Mouse (Mus musculus): ENCODE data around the gene Pex10. TPM values are rescaled to one million over a fixed set of nuclear protein-coding genes. Genes with fewer than 3 reads are reported as not detected.

Pex10 gene
- polyA plus RNA-seq (2015; fragmentation: Nextera tagmentation; extraction: Ambion mirVana): 16.6 and 16.8 TPM in 2 replicates

DNA sequence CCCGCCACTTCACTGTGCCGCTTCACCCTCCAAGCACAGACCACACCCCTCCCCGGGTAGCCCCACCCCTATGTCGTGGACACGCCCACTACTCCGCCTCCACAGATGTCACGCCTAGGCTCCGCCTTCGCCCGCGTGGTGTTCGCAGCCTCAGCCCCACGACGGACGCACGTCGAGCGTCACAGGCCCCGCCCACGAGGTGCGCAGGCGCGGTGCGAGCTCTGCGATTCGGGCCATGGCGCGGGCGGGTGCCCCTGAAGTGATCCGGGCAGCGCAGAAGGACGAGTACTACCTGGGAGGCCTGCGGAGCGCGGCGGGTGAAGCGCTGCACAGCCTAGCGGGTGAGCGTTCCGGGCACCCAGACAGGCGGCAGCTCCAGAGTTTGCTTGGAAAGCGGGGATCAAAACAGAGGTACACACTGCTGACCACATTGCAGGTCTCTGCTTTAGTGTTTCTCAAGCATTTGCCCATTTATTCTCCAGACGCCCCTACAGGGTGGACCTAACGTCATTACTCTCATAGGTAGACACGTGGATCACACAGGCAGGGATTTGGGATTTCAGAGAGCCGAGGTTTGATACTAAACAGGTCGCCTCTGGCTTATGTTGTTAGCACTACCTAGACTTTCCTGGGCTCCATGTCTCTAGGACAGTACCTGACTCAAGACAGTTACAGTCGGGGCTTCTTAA, at the start of gene Pex10:
Gene Pex10 (plus strand): TSS at position 183 of the 689 bp plus-strand sequence.
- Histone ChIP-seq H3K4me2 (peak within 1 kb of the TSS; percentile 85), H3K27ac (replicated peaks) (peak within 1 kb of the TSS; percentile 84), H3K9me3 (no peaks in the 10 kb centered on the region), H3K4me3 (peak within 1 kb of the TSS; percentile 77), H3K27me3 (replicated peaks) (peaks cover 21% of the 10 kb centered on the region; the same call in 1 of the 2 replicates), H3K36me3 (peaks cover 39% of the 10 kb centered on the region), H3K4me1 (peaks cover 22% of the 10 kb centered on the region), H3K9ac (peak within 1 kb of the TSS; percentile 92)
- ATAC-seq (ENCODE audit: extremely low read depth, insufficient number of reproducible peaks, low FRiP score, low TSS enrichment): peak; percentile 93
- WGBS: 2% methylated on average over 48 of the region's 48 CpGs

DNA sequence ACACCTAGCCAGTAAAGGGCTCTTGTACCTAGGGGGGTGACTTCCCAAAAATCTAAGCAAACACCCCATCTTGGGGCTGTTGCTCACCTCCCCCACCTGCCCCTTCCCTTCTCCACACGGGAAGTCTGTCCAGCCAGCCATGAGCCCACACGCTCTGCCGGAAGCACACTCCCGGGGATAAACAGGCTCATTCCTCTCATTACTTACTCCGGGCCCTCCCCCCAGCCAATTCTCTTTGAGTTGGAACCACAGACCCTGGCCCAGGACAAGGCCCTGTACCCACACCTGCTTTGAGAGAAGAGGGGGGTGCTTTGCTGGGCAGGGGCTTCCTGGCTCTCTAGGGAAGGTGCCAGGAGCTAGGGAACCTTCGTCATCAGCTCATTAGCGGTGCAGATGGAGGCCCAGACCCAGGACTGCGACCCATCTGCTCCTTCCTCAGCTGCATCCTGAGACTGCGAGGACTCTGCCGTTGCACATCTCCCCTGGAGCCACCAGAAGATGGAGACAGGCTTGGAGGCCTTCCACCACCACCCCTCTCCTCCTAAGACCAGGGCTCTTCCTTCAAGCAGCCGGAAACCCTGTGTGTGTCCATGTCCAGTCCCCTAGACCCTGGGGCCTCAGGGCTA, 49.5 kb upstream of the Pex10 start:
- peaks cover 85% of the 10 kb centered on the region for H3K27me3 ChIP-seq (replicated peaks)
- WGBS: 66% methylated on average over 11 of the region's 11 CpGs

DNA sequence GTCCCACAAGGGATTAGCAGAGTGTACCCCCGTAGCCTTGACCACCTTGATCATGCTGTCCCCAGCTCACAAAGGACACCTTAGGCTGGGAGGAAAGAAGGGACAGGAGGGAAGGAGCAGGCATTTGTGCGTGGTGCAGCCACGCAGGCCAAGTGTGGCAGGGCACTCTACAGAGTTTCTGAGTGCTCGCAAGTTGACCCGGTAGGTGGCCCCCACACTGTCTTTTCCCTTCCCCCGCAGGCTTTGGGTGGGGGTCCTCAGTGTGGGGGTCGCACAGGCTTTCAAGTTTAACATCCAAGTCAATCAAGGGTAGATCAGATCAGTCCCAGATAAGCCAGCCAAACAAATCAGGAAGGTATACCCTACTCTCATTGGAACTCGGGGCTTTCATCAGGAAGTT, 48.8 kb upstream of the Pex10 start:
- WGBS: 55% methylated on average over 8 of the region's 8 CpGs
- no peak for ATAC-seq (ENCODE audit: extremely low read depth, insufficient number of reproducible peaks, low FRiP score, low TSS enrichment)
- H3K4me1 ChIP-seq: peaks cover 10% of the 10 kb centered on the region
- no peak overlapping the region for H3K4me3 ChIP-seq
- H3K27ac ChIP-seq (replicated peaks): no peak overlapping the region
- H3K36me3 ChIP-seq: no peaks in the 10 kb centered on the region
- H3K4me2 ChIP-seq: no peak overlapping the region
- peaks cover 82% of the 10 kb centered on the region for H3K27me3 ChIP-seq (replicated peaks)
- H3K9ac ChIP-seq: no peak overlapping the region
- no peaks in the 10 kb centered on the region for H3K9me3 ChIP-seq

More for the DNA sequence above, 49.5 kb upstream of the Pex10 start:
- Histone ChIP-seq H3K27ac (replicated peaks) (no peak overlapping the region), H3K4me2 (no peak overlapping the region), H3K4me1 (peaks cover 10% of the 10 kb centered on the region), H3K9me3 (no peaks in the 10 kb centered on the region), H3K36me3 (no peaks in the 10 kb centered on the region), H3K9ac (no peak overlapping the region), H3K4me3 (no peak overlapping the region)
- ATAC-seq (ENCODE audit: extremely low read depth, insufficient number of reproducible peaks, low FRiP score, low TSS enrichment): no peak

DNA sequence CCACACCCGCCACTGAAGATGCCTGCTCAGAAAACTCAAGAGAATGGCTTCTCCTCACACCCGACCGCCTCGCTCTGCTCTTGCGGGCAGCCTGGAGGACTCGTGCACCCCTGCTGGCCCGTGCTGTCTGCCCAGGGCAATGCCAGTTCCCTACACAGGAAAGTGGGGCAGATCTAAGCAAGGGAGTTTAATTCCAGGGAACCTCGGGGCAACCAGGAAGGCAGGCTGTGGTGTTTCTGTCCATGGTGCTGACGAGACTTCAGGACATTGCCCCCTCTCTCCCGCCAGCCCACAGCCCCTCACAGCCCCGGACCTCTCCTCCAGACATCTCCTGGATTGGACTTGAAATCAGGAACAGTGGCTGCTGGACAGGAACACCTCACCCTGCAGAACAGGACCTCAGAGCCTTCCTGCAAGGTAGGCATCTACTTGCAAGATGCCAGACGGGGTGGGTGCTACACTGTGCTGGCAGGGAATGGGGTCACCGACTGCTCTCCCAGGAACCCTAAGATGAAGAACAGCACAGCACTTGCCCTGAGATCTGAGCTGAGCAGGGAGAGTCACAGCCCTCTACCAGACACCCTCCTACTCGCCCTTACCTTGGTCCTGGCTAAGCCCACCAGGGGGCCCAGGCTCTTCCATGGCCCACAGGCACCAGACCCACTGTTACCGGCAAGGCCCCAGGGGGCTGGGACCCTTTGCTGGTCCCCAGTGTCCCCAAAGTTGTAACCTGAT, 48.0 kb upstream of the Pex10 start:
- Histone ChIP-seq H3K27me3 (replicated peaks) (peaks cover 77% of the 10 kb centered on the region), H3K9ac (no peak overlapping the region), H3K4me1 (peaks cover 10% of the 10 kb centered on the region), H3K4me3 (no peak overlapping the region), H3K9me3 (no peaks in the 10 kb centered on the region), H3K36me3 (no peaks in the 10 kb centered on the region), H3K27ac (replicated peaks) (no peak overlapping the region), H3K4me2 (no peak overlapping the region)
- 0 out of 2 replicates have a peak, but pooled peaks have one; percentile 8 for ATAC-seq (ENCODE audit: extremely low read depth, insufficient number of reproducible peaks, low FRiP score, low TSS enrichment)
- WGBS: 6% methylated on average over 15 of the region's 15 CpGs

DNA sequence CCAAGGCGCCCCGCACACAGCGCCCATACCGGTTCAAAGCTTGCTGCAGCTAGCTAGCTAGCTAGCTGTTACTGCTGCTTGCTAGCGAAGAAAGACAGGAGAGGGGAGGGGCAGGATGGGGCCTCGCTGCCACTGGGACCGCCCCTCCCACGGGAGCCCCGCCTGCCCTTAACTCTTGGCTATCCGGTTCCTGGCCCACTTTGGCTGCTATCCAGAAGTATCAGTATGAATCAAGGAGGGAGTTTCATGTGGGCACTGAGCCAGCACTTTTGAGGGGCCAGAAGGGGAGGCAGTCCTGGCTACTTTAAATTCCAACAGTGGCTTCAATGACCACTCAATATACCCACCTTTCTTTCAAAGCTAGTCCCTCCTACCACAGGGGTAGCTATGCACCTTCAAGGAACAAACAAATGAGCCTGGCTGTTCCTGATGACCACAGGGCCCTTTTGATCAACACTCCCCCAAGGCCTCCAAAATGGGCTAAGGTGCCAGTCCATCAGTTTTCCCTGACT, 47.4 kb upstream of the Pex10 start:
- peaks cover 78% of the 10 kb centered on the region for H3K27me3 ChIP-seq (replicated peaks)
- H3K9ac ChIP-seq: no peak overlapping the region
- H3K4me3 ChIP-seq: no peak overlapping the region
- WGBS: 1% methylated on average over 10 of the region's 10 CpGs
- H3K27ac ChIP-seq (replicated peaks): no peak overlapping the region
- H3K9me3 ChIP-seq: no peaks in the 10 kb centered on the region
- peaks cover 10% of the 10 kb centered on the region for H3K4me1 ChIP-seq
- H3K36me3 ChIP-seq: no peaks in the 10 kb centered on the region
- H3K4me2 ChIP-seq: no peak overlapping the region
- ATAC-seq (ENCODE audit: extremely low read depth, insufficient number of reproducible peaks, low FRiP score, low TSS enrichment): no peak

DNA sequence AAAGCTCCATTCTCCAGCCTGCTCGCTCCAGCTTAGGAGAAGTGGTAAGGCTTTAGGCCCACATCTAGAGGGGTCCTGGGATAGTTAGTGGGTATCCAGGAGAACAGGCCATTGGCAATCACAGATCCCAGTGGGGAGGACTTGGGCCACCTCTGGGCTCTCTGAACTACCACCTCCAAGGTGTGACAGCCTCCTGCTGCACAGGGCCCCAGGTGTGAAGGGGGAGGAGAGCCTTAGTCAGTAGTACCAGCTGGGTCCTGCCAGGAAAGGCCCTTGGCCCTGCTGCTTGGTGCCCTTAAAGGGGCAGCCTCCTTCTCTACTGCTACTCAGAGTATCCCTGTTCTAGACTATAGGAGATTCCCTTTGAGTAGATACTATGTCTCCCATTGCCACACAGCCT, 46.7 kb upstream of the Pex10 start:
- ATAC-seq (ENCODE audit: extremely low read depth, insufficient number of reproducible peaks, low FRiP score, low TSS enrichment): no peak
- H3K27me3 ChIP-seq (replicated peaks): peaks cover 74% of the 10 kb centered on the region
- H3K9ac ChIP-seq: no peak overlapping the region
- H3K4me2 ChIP-seq: no peak overlapping the region
- H3K4me3 ChIP-seq: no peak overlapping the region
- no peak overlapping the region for H3K27ac ChIP-seq (replicated peaks)
- peaks cover 10% of the 10 kb centered on the region for H3K4me1 ChIP-seq
- no peaks in the 10 kb centered on the region for H3K36me3 ChIP-seq
- WGBS: 53% methylated on average over 1 of the region's 1 CpGs
- no peaks in the 10 kb centered on the region for H3K9me3 ChIP-seq

DNA sequence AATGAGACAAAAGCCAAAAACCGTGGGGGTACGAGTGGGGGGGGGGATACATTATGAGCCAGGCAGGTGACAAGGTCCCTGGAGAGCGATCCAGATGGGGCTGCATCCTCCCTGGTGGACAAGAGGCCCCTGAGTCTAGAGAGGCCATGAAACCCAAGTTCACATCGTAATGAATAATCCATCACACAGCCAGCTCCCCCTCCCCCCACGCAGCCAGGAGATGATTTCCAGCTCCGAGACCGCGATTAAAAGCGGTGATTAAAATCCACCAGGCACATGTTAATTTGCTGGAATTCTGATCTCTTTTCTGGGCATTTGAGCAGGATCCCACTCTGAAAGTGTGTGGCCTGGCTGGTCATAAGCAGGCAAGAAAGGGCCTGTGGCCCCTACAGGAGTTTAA, 46.0 kb upstream of the Pex10 start:
- H3K9ac ChIP-seq: no peak overlapping the region
- no peaks in the 10 kb centered on the region for H3K9me3 ChIP-seq
- no peak overlapping the region for H3K4me2 ChIP-seq
- no peak overlapping the region for H3K4me3 ChIP-seq
- 57% methylated on average over 9 of the region's 9 CpGs for WGBS
- H3K4me1 ChIP-seq: peaks cover 10% of the 10 kb centered on the region
- no peak for ATAC-seq (ENCODE audit: extremely low read depth, insufficient number of reproducible peaks, low FRiP score, low TSS enrichment)
- no peak overlapping the region for H3K27ac ChIP-seq (replicated peaks)
- H3K36me3 ChIP-seq: no peaks in the 10 kb centered on the region
- H3K27me3 ChIP-seq (replicated peaks): peaks cover 69% of the 10 kb centered on the region

DNA sequence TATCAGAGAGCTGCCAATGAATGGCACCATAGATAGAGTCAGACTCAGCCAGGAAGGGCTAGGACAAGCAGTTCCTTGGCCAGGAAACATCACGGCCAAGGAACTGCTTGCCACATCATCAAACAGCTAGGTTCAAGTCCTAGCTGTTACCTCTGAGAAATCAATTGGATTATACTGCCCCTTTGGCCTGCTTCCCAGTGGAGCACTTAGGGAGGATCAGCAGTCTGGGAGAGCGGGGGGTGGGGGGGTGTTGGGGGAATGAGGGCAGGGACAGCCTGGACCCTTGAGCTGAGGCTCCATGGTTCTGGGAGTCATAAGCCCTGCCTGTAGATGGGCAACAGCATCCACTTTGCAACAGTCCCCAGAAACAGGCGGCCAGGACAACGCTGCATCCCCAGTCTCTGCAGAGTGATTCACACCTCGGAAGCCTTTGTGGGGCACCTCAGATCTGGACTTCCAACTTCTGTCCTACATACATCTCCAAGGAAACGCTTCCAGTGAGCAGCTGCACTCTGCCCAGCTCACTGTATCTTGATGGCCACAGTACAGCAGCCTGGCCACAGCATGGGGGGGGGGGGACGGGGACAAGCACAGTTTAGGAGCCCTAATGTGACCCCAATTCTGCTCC, 44.5 kb upstream of the Pex10 start:
- Histone ChIP-seq H3K4me2 (no peak overlapping the region), H3K4me3 (no peak overlapping the region), H3K27ac (replicated peaks) (no peak overlapping the region), H3K27me3 (replicated peaks) (peaks cover 53% of the 10 kb centered on the region), H3K4me1 (peaks cover 10% of the 10 kb centered on the region), H3K36me3 (no peaks in the 10 kb centered on the region), H3K9me3 (no peaks in the 10 kb centered on the region), H3K9ac (no peak overlapping the region)
- no peak for ATAC-seq (ENCODE audit: extremely low read depth, insufficient number of reproducible peaks, low FRiP score, low TSS enrichment)
- WGBS: 51% methylated on average over 7 of the region's 7 CpGs

DNA sequence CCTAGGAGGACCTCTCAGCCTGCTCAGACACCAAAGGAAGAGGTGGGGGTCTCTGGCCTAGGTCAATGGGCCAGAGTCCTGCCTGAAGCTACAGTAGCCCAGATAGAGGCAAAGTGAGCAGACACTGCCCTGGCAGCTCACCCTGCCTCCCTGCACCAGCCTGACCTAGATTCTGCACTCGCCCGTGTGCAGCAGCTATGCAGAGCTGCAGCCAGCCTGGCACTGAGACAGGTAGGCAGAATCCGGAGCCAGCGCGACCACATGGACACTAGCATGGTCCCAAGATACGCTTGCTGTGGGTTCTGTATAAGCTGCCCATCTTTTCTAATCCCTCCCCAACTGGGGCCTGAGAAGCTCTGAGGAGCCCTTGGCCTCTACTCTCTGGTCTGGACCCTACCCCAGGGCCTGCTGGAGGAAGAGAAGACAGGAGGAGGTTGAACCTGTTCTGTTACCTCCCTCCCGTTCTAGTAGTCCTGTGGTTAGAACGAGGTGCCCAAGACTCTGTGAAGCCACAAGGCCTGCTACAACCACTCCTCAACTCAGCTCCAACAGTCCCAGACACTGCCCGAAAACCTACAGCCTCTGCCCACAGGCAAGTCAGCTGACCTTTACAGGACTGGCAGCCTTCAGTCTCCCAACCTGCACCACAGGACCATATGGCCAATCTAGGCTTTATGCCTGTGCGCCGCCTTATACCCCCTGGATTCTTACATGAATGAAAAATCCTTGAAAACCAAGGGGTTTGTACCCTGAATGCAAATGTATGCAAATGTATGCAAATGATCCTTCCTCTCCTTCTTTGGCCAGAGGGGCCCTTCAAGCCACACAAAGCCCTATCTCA, 42.4 kb upstream of the Pex10 start:
- no peaks in the 10 kb centered on the region for H3K9me3 ChIP-seq
- H3K4me2 ChIP-seq: no peak overlapping the region
- no peaks in the 10 kb centered on the region for H3K36me3 ChIP-seq
- 80% methylated on average over 11 of the region's 11 CpGs for WGBS
- H3K27me3 ChIP-seq (replicated peaks): peaks cover 40% of the 10 kb centered on the region
- no peak overlapping the region for H3K27ac ChIP-seq (replicated peaks)
- H3K4me3 ChIP-seq: no peak overlapping the region
- peaks cover 4% of the 10 kb centered on the region for H3K4me1 ChIP-seq
- H3K9ac ChIP-seq: no peak overlapping the region
- no peak for ATAC-seq (ENCODE audit: extremely low read depth, insufficient number of reproducible peaks, low FRiP score, low TSS enrichment)

DNA sequence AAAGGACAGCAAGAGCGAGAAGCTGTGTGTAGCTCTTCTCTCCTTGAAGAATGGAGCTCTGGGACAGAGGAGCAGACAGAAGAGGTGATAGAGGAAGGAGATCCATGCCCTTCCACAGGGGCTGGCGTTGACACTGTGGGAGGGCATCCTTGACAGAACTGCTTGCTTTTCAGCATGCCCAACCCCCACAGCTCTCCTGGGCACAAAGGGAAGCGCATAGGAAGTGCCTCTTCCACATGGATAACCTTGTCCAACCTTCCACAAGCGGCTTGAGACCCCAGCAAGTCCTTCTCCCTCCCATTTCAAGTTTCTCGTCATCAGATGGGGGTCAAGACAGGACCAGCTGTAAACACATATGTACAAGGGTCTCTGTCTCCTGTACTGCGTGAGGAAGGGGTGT, 33.7 kb upstream of the Pex10 start:
- Histone ChIP-seq H3K4me3 (no peak overlapping the region), H3K9ac (no peak overlapping the region), H3K27ac (replicated peaks) (no peak overlapping the region), H3K27me3 (replicated peaks) (peaks cover 89% of the 10 kb centered on the region), H3K4me1 (no peaks in the 10 kb centered on the region), H3K36me3 (no peaks in the 10 kb centered on the region), H3K9me3 (no peaks in the 10 kb centered on the region), H3K4me2 (no peak overlapping the region)
- ATAC-seq (ENCODE audit: extremely low read depth, insufficient number of reproducible peaks, low FRiP score, low TSS enrichment): no peak
- 23% methylated on average over 6 of the region's 6 CpGs for WGBS
